Comparison of ENCODE assay signal across 11 mouse cellular contexts in the genomic region with DNA sequence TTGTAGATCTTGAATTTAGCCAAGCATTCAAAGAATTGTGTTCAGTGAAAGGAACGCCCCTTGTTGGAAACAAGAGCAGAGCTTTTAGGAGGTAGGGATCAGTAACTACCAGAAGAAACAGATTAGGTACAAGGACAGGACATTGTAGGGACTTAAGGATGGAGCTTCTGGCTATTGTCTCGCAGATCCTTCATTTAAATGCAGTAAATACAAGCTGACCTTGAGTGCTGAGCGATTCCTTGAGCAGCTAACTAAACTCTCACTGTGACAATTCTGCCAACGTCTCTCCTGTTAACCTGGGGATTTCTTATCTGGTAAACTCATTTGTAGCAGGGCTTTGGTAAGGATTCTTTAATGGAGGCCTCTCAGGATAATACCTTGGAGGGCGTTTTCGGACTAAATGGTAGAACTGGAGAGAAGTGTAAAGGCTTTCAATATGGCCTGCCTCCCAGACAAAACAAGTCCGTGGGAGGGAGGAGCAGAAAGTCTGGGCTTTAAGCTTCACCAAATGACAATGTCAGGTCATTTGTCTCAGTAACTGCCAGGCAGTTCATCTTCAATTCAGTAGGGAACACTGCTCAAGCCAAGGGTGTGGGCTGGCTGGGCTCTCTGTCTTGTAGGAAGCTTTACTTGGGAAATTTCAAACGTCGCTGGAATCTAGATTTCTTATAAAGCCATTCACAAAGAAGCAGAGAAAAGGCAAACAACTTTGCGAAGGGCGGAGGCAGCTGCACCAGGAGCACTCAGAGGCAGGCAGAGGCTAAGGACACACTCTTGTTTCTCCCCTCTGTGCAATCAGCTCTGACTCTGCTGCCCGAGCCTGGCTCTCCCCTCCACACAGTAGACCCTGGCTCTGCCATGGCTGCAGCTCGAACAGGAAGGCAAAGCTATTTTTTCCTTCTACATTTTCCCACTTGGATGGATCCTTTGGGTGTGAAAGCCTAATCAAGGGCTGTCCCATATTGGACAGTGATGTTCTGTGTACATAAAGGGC.
DNase-seq lines count a peak whose midpoint lies in the region; ATAC-seq and TF ChIP-seq lines count a peak whose summit lies in the region.
"Had no signal": no experiment of that assay in that cellular context is flagged by ENCODE, and none has a peak within 500 bp of the region (broad histone marks: within the 10 kb centered on the region; RNA-seq: fewer than 3 reads in every experiment).

No protein-coding gene starts in this region.

- H3K27ac ChIP-seq in midbrain, embryonic 11.5 days (ENCODE audit: low read depth, low read length) = no peak overlapping the region
- H3K27ac ChIP-seq: limb, embryonic 10.5 days had no signal

- 36% methylated on average over 13 of the region's 13 CpGs for WGBS in midbrain, embryonic 11.5 days
- 57% methylated on average over 13 of the region's 13 CpGs for WGBS in lung, adult 2 months

- peak; percentile 10 for DNase-seq in ovary, postnatal 36 days (ENCODE audit: low spot score)
- no peak for DNase-seq in ovary, postnatal 10 days (ENCODE audit: low spot score)
- DNase-seq in gastrocnemius, postnatal 14 days = peak; percentile 50
- DNase-seq in midbrain, embryonic 11.5 days (ENCODE audit: low spot score, missing footprints) = peak; percentile 85
- DNase-seq in lung, adult 2 months = no peak
- no peak for DNase-seq in heart, postnatal 4 days
- DNase-seq in urinary bladder, adult 18-20 months (ENCODE audit: low spot score in 2 of 2) = no peak

- TF ChIP-seq POLR2A in lung, adult 2 months (IDR thresholded peaks at IDR 0.05; ENCODE audit: borderline replicate concordance, extremely low read depth, low read depth, low read length) = no peak

- no peak overlapping the region for H3K4me2 ChIP-seq in midbrain, embryonic 11.5 days
- H3K4me2 ChIP-seq: heart, embryonic 11.5 days had no signal

- no peak for ATAC-seq in midbrain, embryonic 11.5 days (ENCODE audit: low FRiP score)
- ATAC-seq: activated CD4-positive, CD25-positive, alpha-beta regulatory T cell, adult 4 months had no signal

- no peaks in the 10 kb centered on the region for H3K9me3 ChIP-seq in midbrain, embryonic 11.5 days (ENCODE audit: control insufficient read depth, low read length)
- H3K9me3 ChIP-seq: limb, embryonic 10.5 days had no signal

- no peak overlapping the region for H3K4me3 ChIP-seq in midbrain, embryonic 11.5 days (ENCODE audit: low read depth, low read length)
- no peak overlapping the region for H3K4me3 ChIP-seq in lung, adult 2 months (replicated peaks; ENCODE audit: extremely low read depth, low read depth, low read length)
- H3K4me3 ChIP-seq: limb, embryonic 10.5 days had no signal

- no peak for TF ChIP-seq CTCF in lung, adult 2 months (IDR thresholded peaks at IDR 0.05; ENCODE audit: insufficient read depth, low read length)

- H3K27me3 ChIP-seq in midbrain, embryonic 11.5 days (ENCODE audit: control insufficient read depth, insufficient read depth, low read length) = no peaks in the 10 kb centered on the region
- H3K27me3 ChIP-seq: megakaryocyte, embryonic 14.5 days had no signal

- H3K9ac ChIP-seq in midbrain, embryonic 11.5 days (ENCODE audit: low read length) = no peak overlapping the region

- H3K36me3 ChIP-seq in midbrain, embryonic 11.5 days (ENCODE audit: control insufficient read depth, insufficient read depth, low read length) = no peaks in the 10 kb centered on the region
- H3K36me3 ChIP-seq: limb, embryonic 10.5 days had no signal

- intact Hi-C loops in gastrocnemius, postnatal 14 days (cut with DNase I; ENCODE audit: low total_unique reads) = no loop called here

- peaks cover 16% of the 10 kb centered on the region; the same call in 1 of the 2 replicates for H3K4me1 ChIP-seq in midbrain, embryonic 11.5 days (ENCODE audit: control insufficient read depth, insufficient read depth, low read length)
- no peaks in the 10 kb centered on the region for H3K4me1 ChIP-seq in lung, adult 2 months (ENCODE audit: control insufficient read depth, insufficient read depth, low read length)
- H3K4me1 ChIP-seq: megakaryocyte, embryonic 14.5 days had no signal

Comparison
In these comparisons a context has a peak if more than half of its experiments do, and no peak if none do; other contexts are left out.
1. DNase-seq: peak in ovary, postnatal 36 days (single experiment), gastrocnemius, postnatal 14 days (single experiment) and midbrain, embryonic 11.5 days (single experiment); none in ovary, postnatal 10 days (single experiment), lung, adult 2 months (single experiment), heart, postnatal 4 days (single experiment) and urinary bladder, adult 18-20 months (0 of 2).